Mouse (Mus musculus) brain, embryonic 14.5 days (tissue): ENCODE data around the gene Atg7.

Experiments used
- CTCF ChIP-seq: fragments of 200-500 bp; IDR thresholded peaks from 2 replicates; pipeline ENCODE4 v1.5.1; 2012; ENCODE audit warnings: inconsistent platforms, mild to moderate bottlenecking, moderate library complexity, borderline replicate concordance; ENCODE audit not compliant: insufficient read depth, insufficient read length; ENCODE audit errors: extremely low read depth
- POLR2A ChIP-seq: fragments of 200-500 bp; IDR thresholded peaks from 2 replicates; pipeline ENCODE4 v1.6.1; 2012; ENCODE audit warnings: mild to moderate bottlenecking, inconsistent platforms, borderline replicate concordance; ENCODE audit not compliant: poor library complexity, insufficient read depth, insufficient read length, severe bottlenecking; ENCODE audit errors: extremely low read depth

DNA sequence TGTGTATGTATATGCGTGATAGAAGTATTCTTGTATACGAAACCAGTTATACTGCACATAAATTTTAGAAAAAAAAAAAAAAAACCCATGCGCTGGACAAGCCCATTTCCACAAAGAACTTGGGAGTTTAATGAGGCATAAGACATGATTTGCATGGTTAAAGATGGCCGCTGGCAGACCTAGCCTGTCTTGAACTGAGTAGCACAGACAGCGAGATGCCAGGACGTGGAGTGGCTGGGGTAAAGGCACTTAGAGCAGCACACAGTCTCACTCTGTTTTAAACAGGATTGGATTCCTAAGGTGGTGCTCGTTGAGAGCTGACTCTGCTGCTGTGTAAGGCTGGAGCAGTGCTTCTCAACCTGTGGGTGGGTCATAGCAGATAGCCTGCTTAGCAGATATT is 192.4 kb downstream of the Atg7 start:
- TF ChIP-seq CTCF (no peak), POLR2A (no peak)
